Mouse (Mus musculus): ENCODE measurements around the gene Mien1. TPM values are rescaled to one million over a fixed set of nuclear protein-coding genes. Genes with fewer than 3 reads are reported as not detected.

The Mien1 gene
- polyA plus RNA-seq, 1 experiment from 2014 or later, result 108 TPM

- Histone ChIP-seq H3K9me3 (replicated peaks) (no peaks in the 10 kb centered on the region), H3K4me2 (peak overlapping the region; percentile 98), H3K9ac (peak overlapping the region; percentile 72), H3K27ac (peak overlapping the region; percentile 24; the same call in 1 of the 2 replicates), H3K27me3 (peaks cover 39% of the 10 kb centered on the region), H3K4me1 (replicated peaks) (peaks cover 14% of the 10 kb centered on the region), H3K36me3 (no peaks in the 10 kb centered on the region), H3K4me3 (peak overlapping the region; percentile 71)
- ATAC-seq (replicated peaks; ENCODE audit: insufficient number of reproducible peaks, insufficient read depth, low FRiP score, low read depth), result no peak; the same call in 1 of the 2 replicates
- 4% methylated on average over 25 of the region's 30 CpGs for WGBS
These were observed 19.6 kb upstream of the Mien1 start for GRCm38 (mm10) chr11:98458121-98458990.

- Histone ChIP-seq H3K36me3 (no peaks in the 10 kb centered on the region), H3K4me3 (peak overlapping the region; percentile 71), H3K4me1 (replicated peaks) (peaks cover 14% of the 10 kb centered on the region), H3K27ac (peak overlapping the region; percentile 62), H3K9ac (peak overlapping the region; percentile 72), H3K9me3 (replicated peaks) (no peaks in the 10 kb centered on the region), H3K4me2 (peak overlapping the region; percentile 98), H3K27me3 (peaks cover 39% of the 10 kb centered on the region)
- WGBS, result under 1% methylated on average over 52 of the region's 64 CpGs
- ATAC-seq (replicated peaks; ENCODE audit: insufficient number of reproducible peaks, insufficient read depth, low FRiP score, low read depth), result peak; percentile 69
These were observed 18.8 kb upstream of the Mien1 start for GRCm38 (mm10) chr11:98457367-98458120.

DNA sequence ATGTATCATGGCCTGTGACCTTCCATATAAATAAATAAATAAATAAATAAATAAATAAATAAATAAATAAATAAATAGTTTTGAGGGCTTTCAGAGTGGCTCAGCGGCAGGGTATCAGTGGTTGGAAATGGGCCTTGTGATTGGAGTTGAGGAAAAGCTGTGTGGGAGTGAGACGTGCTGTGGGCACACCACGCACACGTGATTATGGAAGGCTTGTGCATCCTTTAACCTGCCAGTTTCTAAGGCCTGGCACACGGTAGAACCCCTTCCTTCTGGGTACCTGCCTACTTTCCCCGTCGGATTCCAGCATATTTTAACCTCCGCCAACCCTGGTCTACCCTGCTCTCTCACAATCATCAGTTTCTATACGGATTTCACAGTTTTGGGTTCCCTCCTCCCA, 18.2 kb upstream of the Mien1 start:
- peak overlapping the region; percentile 62 for H3K27ac ChIP-seq
- H3K9ac ChIP-seq, result peak overlapping the region; percentile 72
- H3K9me3 ChIP-seq (replicated peaks), result no peaks in the 10 kb centered on the region
- no peaks in the 10 kb centered on the region for H3K36me3 ChIP-seq
- ATAC-seq (replicated peaks; ENCODE audit: insufficient number of reproducible peaks, insufficient read depth, low FRiP score, low read depth), result no peak
- H3K27me3 ChIP-seq, result peaks cover 35% of the 10 kb centered on the region
- WGBS, result 22% methylated on average over 9 of the region's 9 CpGs
- H3K4me2 ChIP-seq, result peak overlapping the region; percentile 98
- peaks cover 14% of the 10 kb centered on the region for H3K4me1 ChIP-seq (replicated peaks)
- peak overlapping the region; percentile 71 for H3K4me3 ChIP-seq

DNA sequence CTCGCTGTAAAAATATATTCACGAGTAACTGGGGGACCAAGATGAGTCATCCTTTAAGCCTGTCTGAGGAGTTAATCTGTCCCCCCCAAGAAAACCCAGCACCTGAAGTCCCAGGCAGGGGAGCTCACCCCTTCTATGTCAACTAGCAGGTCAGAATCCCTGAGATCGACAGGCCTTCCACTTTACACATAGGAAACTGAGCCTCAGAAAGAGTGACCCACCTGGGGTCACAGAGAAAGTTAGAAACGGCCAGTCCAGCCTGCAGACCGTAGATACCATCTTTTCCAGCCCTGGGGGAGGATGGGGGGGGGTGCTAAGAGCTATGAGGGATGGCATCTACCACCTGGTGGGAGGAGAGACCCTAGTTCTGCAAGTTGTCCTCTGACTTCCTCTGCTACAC, 17.8 kb upstream of the Mien1 start:
- H3K4me2 ChIP-seq, result no peak overlapping the region; the same call in 1 of the 2 replicates
- no peak overlapping the region for H3K27ac ChIP-seq
- no peak overlapping the region for H3K4me3 ChIP-seq
- no peaks in the 10 kb centered on the region for H3K36me3 ChIP-seq
- H3K9me3 ChIP-seq (replicated peaks), result no peaks in the 10 kb centered on the region
- H3K4me1 ChIP-seq (replicated peaks), result peaks cover 14% of the 10 kb centered on the region
- 67% methylated on average over 5 of the region's 5 CpGs for WGBS
- H3K9ac ChIP-seq, result no peak overlapping the region
- no peak for ATAC-seq (replicated peaks; ENCODE audit: insufficient number of reproducible peaks, insufficient read depth, low FRiP score, low read depth)
- peaks cover 33% of the 10 kb centered on the region for H3K27me3 ChIP-seq

DNA sequence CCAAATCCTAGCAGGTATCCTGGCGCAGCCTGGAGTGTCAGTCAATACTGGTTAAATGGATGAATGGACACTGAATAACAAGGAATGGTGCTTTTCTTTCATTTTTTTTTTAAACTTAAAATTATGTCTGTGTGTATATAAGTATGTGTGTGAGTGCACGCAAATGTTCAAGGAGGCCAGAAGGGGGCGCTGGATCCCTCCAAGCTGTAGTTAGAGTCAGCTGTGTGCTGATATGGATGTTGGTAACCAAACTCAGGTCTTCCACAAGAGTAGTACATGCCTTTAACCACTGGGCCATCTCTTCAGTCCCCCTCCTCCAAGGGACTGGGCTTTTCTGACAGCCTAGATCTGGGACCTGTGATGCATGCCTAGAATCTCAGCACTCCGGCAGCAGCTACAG, 16.7 kb upstream of the Mien1 start:
- WGBS, result 78% methylated on average over 4 of the region's 4 CpGs
- Histone ChIP-seq H3K36me3 (no peaks in the 10 kb centered on the region), H3K9ac (no peak overlapping the region), H3K4me1 (replicated peaks) (peaks cover 15% of the 10 kb centered on the region), H3K27me3 (peaks cover 28% of the 10 kb centered on the region), H3K9me3 (replicated peaks) (no peaks in the 10 kb centered on the region), H3K4me2 (no peak overlapping the region), H3K27ac (no peak overlapping the region), H3K4me3 (no peak overlapping the region)
- ATAC-seq (replicated peaks; ENCODE audit: insufficient number of reproducible peaks, insufficient read depth, low FRiP score, low read depth), result no peak

- Histone ChIP-seq H3K4me1 (replicated peaks) (peaks cover 22% of the 10 kb centered on the region), H3K4me2 (no peak overlapping the region), H3K4me3 (no peak overlapping the region), H3K27ac (no peak overlapping the region), H3K36me3 (no peaks in the 10 kb centered on the region), H3K27me3 (peaks cover 7% of the 10 kb centered on the region; the same call in 1 of the 2 replicates), H3K9ac (no peak overlapping the region), H3K9me3 (replicated peaks) (no peaks in the 10 kb centered on the region)
- 71% methylated on average over 20 of the region's 20 CpGs for WGBS
- no peak for ATAC-seq (replicated peaks; ENCODE audit: insufficient number of reproducible peaks, insufficient read depth, low FRiP score, low read depth)
These were observed 11.4 kb upstream of the Mien1 start for GRCm38 (mm10) chr11:98449921-98450771.

- no peaks in the 10 kb centered on the region for H3K9me3 ChIP-seq (replicated peaks)
- no peak overlapping the region for H3K27ac ChIP-seq
- H3K27me3 ChIP-seq, result peaks cover 7% of the 10 kb centered on the region; the same call in 1 of the 2 replicates
- H3K4me2 ChIP-seq, result no peak overlapping the region
- peaks cover 22% of the 10 kb centered on the region for H3K4me1 ChIP-seq (replicated peaks)
- H3K4me3 ChIP-seq, result no peak overlapping the region
- H3K9ac ChIP-seq, result no peak overlapping the region
- ATAC-seq (replicated peaks; ENCODE audit: insufficient number of reproducible peaks, insufficient read depth, low FRiP score, low read depth), result no peak
- 76% methylated on average over 3 of the region's 3 CpGs for WGBS
- no peaks in the 10 kb centered on the region for H3K36me3 ChIP-seq
These were observed 10.6 kb upstream of the Mien1 start for GRCm38 (mm10) chr11:98449419-98449818.

- Histone ChIP-seq H3K27me3 (peaks cover 7% of the 10 kb centered on the region; the same call in 1 of the 2 replicates), H3K4me1 (replicated peaks) (peaks cover 22% of the 10 kb centered on the region), H3K27ac (no peak overlapping the region), H3K9ac (no peak overlapping the region), H3K4me3 (peak overlapping the region; percentile 36; the same call in 1 of the 2 replicates), H3K9me3 (replicated peaks) (no peaks in the 10 kb centered on the region), H3K36me3 (no peaks in the 10 kb centered on the region), H3K4me2 (peak overlapping the region; percentile 57; the same call in 1 of the 2 replicates)
- WGBS, result 53% methylated on average over 13 of the region's 13 CpGs
- ATAC-seq (replicated peaks; ENCODE audit: insufficient number of reproducible peaks, insufficient read depth, low FRiP score, low read depth), result no peak
These were observed 9.5 kb upstream of the Mien1 start for GRCm38 (mm10) chr11:98448191-98448790.

- Histone ChIP-seq H3K27ac (peak overlapping the region; percentile 36; the same call in 1 of the 2 replicates), H3K4me3 (peak overlapping the region; percentile 36), H3K4me1 (replicated peaks) (peaks cover 22% of the 10 kb centered on the region), H3K27me3 (peaks cover 7% of the 10 kb centered on the region; the same call in 1 of the 2 replicates), H3K9ac (0 out of 2 replicates have a peak overlapping the region, but pooled peaks have one; percentile 26), H3K36me3 (no peaks in the 10 kb centered on the region), H3K4me2 (peak overlapping the region; percentile 57), H3K9me3 (replicated peaks) (no peaks in the 10 kb centered on the region)
- ATAC-seq (replicated peaks; ENCODE audit: insufficient number of reproducible peaks, insufficient read depth, low FRiP score, low read depth), result no peak
- WGBS, result 16% methylated on average over 7 of the region's 7 CpGs
These were observed 8.7 kb upstream of the Mien1 start for GRCm38 (mm10) chr11:98447475-98447834.
